Mouse (Mus musculus): Measurements from ENCODE around the gene Lrpprc. TPM values are rescaled to one million over a fixed set of nuclear protein-coding genes. Genes with fewer than 3 reads are reported as not detected.

Lrpprc gene
- total RNA-seq, 2 experiments from 2014 or later: 143 to 150 TPM

DNA sequence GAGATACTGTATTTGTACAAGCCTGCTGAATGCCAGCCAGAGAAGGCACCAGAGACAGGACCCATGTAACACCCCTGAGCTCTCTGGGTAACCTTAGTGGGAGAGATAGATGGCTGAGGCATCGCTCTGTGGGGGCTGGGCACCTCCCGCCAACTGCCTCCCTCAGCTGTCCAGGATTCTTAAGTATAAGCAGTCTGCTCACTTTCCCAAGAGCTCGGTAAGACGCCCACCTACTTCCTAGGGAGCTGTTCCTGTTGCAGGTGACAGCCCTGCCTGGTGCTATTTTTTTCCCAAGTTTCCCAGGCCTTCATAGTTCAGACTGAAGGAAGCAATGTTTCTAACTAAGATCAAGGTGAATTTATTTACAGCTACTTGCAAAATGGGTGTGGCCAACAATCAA lies 115.4 kb downstream of the Lrpprc start:
- intact Hi-C loops (cut with DNase I): no loop called here
- DNase-seq: no peak

DNA sequence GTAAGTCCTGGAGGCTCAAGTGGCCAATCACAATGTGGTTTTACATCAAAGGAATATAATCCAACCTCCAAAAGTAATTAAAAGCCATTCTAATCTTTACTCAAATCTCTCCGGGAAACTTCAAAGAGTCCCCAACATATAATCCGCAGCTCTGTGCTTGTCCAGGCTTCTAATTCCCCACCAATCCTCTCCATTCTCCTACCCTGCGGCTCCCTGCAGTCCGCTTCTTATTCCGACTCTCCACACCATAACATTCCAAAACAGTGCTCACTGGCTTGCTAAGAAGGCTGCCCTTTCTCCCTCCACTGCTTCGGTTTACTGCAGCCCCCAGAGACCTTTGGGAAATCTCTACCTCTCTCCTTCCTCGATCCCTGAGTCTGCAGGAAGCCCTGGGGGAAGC lies 116.5 kb downstream of the Lrpprc start:
- intact Hi-C loops (cut with DNase I): no loop called here
- no peak for DNase-seq

- intact Hi-C loops (cut with DNase I): no loop called here
- no peak for DNase-seq
These were observed 117.9 kb downstream of the Lrpprc start for GRCm38 (mm10) chr17:84672376-84673369.

GRCm38 (mm10) chr17:84667848-84668247 lies 122.7 kb downstream of the Lrpprc start:
- intact Hi-C loops (cut with DNase I): no loop called here
- no peak for DNase-seq

DNA sequence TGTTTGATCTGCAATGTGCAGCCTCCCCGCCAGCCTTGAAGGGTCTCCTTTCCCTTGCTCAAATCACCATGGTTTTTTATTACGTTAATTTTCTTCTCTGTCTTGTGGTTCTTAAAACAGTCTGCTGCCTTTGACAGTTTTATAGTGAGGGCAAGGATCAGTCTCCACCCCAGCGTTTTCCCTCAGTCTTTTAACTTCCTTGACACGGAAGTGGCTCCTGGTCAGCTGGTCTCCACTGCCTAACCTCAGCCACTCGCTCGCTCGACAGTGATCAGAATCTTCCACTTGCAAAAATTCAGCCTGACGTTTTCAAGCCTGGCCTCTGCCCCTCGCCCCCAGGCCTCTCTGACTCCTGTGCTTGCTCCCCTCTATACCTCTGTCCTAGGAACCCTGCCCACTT lies 124.9 kb downstream of the Lrpprc start:
- no peak for DNase-seq
- intact Hi-C loops (cut with DNase I): no loop called here

- intact Hi-C loops (cut with DNase I): no loop called here
- DNase-seq: no peak
These were observed 125.5 kb downstream of the Lrpprc start for GRCm38 (mm10) chr17:84665053-84665452.

- intact Hi-C loops (cut with DNase I): no loop called here
- no peak for DNase-seq
These were observed 131.6 kb downstream of the Lrpprc start for GRCm38 (mm10) chr17:84658951-84659350.

DNA sequence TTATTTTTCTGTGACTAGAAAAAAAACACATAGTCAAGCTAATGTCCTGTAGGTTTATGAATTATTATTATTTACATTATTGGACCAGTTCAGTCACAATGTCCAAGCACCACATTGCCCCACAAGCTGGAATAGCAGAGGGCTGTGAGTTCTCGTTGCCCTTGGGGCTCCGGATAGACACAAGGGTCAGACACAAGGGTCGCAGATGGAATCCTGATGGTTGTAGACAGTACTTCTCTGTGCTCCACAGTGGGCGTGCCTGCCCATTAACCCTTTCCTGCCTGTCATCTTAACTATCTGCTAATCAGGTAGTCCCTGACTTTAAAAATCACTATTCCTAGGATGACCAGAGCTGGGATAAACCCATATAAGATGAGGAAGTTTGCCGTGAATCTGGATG lies 132.4 kb downstream of the Lrpprc start:
- no peak for DNase-seq
- intact Hi-C loops (cut with DNase I): no loop called here

GRCm38 (mm10) chr17:84657782-84658181 lies 132.8 kb downstream of the Lrpprc start:
- intact Hi-C loops (cut with DNase I): no loop called here

GRCm38 (mm10) chr17:84657422-84657732 lies 133.2 kb downstream of the Lrpprc start:
- no peak for DNase-seq
- intact Hi-C loops (cut with DNase I): no loop called here

More at GRCm38 (mm10) chr17:84657782-84658181, 132.8 kb downstream of the Lrpprc start:
- no peak for DNase-seq

- DNase-seq: no peak
- intact Hi-C loops (cut with DNase I): no loop called here
These were observed 133.8 kb downstream of the Lrpprc start for GRCm38 (mm10) chr17:84656653-84657421.

DNA sequence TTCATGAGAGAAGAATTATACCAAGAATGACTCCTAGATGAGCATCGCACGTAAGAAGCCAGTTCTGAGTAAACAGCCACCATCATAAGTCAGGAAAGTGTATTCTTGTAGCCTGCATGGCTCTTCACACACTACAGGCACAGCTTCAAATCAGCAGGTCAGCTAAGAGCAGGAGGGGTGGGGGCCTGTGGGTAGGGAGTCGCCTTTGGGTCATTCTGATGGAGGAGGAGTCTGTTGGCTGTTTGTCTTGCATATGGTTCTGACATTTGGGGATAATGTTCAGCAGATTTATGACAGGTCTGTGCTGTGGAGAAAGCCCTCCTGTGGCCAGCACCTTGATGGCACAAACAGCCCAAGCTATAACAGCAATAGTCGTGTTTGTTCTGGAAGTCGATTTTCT lies 134.4 kb downstream of the Lrpprc start:
- no peak for DNase-seq
- intact Hi-C loops (cut with DNase I): no loop called here

Other genes starting within 250 kb of the Lrpprc start
- gene Dync2li1, start 164.3 kb downstream of the Lrpprc start, total RNA-seq (2021): 1 to 10 TPM; 2.6 to 3.9 TPM
- gene Abcg8, start 114.5 kb downstream of the Lrpprc start, total RNA-seq (2021): not detected
- not detected for gene Abcg5, start 107.8 kb downstream of the Lrpprc start, total RNA-seq (2021)
- 100 to 1,000 TPM; 121 to 128 TPM for gene Ppm1b, start 166.0 kb upstream of the Lrpprc start, total RNA-seq (2021)
- under 1 TPM in 1 of 2 experiments, not detected in 1; 0.22 TPM for gene Slc3a1, start 237.6 kb upstream of the Lrpprc start, total RNA-seq (2021)